Mouse (Mus musculus) monocyte, adult 5-6 weeks (primary cell): Measurements from ENCODE around the gene Maml3. TPM values are rescaled to one million over a fixed set of nuclear protein-coding genes. Genes with fewer than 3 reads are reported as not detected.

Experiments
- ATAC-seq: fragments of 153-309, 156-312 bp; replicated peaks from 2 replicates; pipeline ENCODE4 v1.8.0; 2017; ENCODE audit warnings: mild to moderate bottlenecking; ENCODE audit not compliant: low TSS enrichment, insufficient number of reproducible peaks, severe bottlenecking, poor library complexity, low FRiP score
- total RNA-seq: library from RNA; stranded (forward); fragments of 200-1000, 200-491, 200-594 nt; gene quantifications from 3 replicates; pipeline ENCODE4 v1.2.3, GENCODE M21; 2017

Maml3 gene
- total RNA-seq, 1 experiment from 2014 or later, result 8.5 TPM

GRCm38 (mm10) chr3:51688725-51689124, 416.2 kb downstream of the Maml3 start:
- ATAC-seq, result no peak

GRCm38 (mm10) chr3:51686791-51687190, 418.1 kb downstream of the Maml3 start:
- no peak for ATAC-seq

- ATAC-seq, result no peak
Measured at GRCm38 (mm10) chr3:51686316-51686715, 418.6 kb downstream of the Maml3 start.

- ATAC-seq, result no peak
Measured at GRCm38 (mm10) chr3:51685539-51685938, 419.3 kb downstream of the Maml3 start.

GRCm38 (mm10) chr3:51674963-51675362, 429.9 kb downstream of the Maml3 start:
- ATAC-seq, result no peak

GRCm38 (mm10) chr3:51673408-51674086, 431.3 kb downstream of the Maml3 start:
- no peak for ATAC-seq

- no peak for ATAC-seq
Measured at GRCm38 (mm10) chr3:51672631-51673030, 432.2 kb downstream of the Maml3 start.

- ATAC-seq, result no peak
Measured at GRCm38 (mm10) chr3:51671071-51671469, 433.8 kb downstream of the Maml3 start.

- no peak for ATAC-seq
Measured at GRCm38 (mm10) chr3:51670414-51671070, 434.3 kb downstream of the Maml3 start.

- no peak for ATAC-seq
Measured at GRCm38 (mm10) chr3:51668607-51669006, 436.3 kb downstream of the Maml3 start.

- ATAC-seq, result peak; percentile 44; the same call in 1 of the 2 replicates
Measured at GRCm38 (mm10) chr3:51662557-51662956, 442.3 kb downstream of the Maml3 start.

- ATAC-seq, result no peak
Measured at GRCm38 (mm10) chr3:51661880-51662550, 442.9 kb downstream of the Maml3 start.

- ATAC-seq, result no peak
Measured at GRCm38 (mm10) chr3:51661376-51661775, 443.5 kb downstream of the Maml3 start.

GRCm38 (mm10) chr3:51660821-51661276, 444.0 kb downstream of the Maml3 start:
- no peak for ATAC-seq

GRCm38 (mm10) chr3:51660060-51660459, 444.8 kb downstream of the Maml3 start, which contains the start of gene Mgst2:
Gene Mgst2 (plus strand): TSS chr3:51660360.
- ATAC-seq, result no peak

GRCm38 (mm10) chr3:51659415-51659814, 445.5 kb downstream of the Maml3 start:
- no peak for ATAC-seq

- ATAC-seq, result no peak
Measured at GRCm38 (mm10) chr3:51654303-51655055, 450.4 kb downstream of the Maml3 start.

GRCm38 (mm10) chr3:51652701-51653100, 452.2 kb downstream of the Maml3 start:
- no peak for ATAC-seq

- ATAC-seq, result peak; percentile 55
Measured at GRCm38 (mm10) chr3:51652292-51652691, 452.6 kb downstream of the Maml3 start.
